Mouse (Mus musculus): Measurements from ENCODE around the gene Arfgef2.

DNA sequence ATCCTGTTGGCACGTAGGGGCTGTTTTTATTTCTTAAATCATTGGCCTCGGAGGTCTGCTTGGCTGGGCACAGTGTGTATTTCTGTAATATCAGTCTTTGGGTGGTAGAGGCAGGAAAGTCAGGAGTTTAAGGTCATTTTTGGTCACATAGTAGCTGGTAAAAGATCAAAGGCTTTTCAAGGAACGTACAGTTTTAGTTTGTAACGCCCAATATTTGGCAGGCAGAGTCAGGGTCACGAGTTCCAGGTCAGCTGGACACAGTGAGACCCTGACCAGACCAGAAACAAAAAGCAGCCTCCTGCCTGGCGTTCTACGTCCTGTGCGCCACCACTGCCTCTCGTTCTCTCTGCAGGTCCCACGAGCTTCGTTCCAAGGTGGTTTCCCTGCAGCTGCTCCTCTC lies 45.3 kb downstream of the Arfgef2 start:
- TF ChIP-seq CTCF (IDR thresholded peaks at IDR 0.05; ENCODE audit: borderline replicate concordance, insufficient read depth, low read depth, low read length) (no peak), POLR2A (IDR thresholded peaks at IDR 0.05; ENCODE audit: borderline replicate concordance, insufficient read depth, low read length) (no peak)
